Mouse (Mus musculus) gastrocnemius, postnatal 36 days (tissue): ENCODE results near the gene Mcat. TPM values are rescaled to one million over a fixed set of nuclear protein-coding genes. Genes with fewer than 3 reads are reported as not detected.

Experiments used
- DNase-seq, 2 experiments: peaks; one replicate each; pipeline ENCODE4 v3.0.0; 2022
- intact Hi-C: fragments of 180-260 bp; cut with DNase I; formaldehyde crosslinking; loops from one replicate; pipeline ENCODE4 v1.15.1; 2025
- total RNA-seq, 2 experiments: library from RNA; stranded (reverse); gene quantifications; 2 replicates each; pipeline ENCODE4 v1.2.3; 2021

Mcat gene
- total RNA-seq, 2 experiments from 2014 or later: 18.2 to 20.1 TPM

- intact Hi-C loops: no loop called here
- no peak for DNase-seq
Observed at GRCm38 (mm10) chr15:83547144-83547543, 16.4 kb downstream of the Mcat start.

GRCm38 (mm10) chr15:83546029-83546428 is 17.6 kb downstream of the Mcat start:
- DNase-seq: no peak
- intact Hi-C loops: no loop called here

- DNase-seq: no peak
- intact Hi-C loops: no loop called here
Observed at GRCm38 (mm10) chr15:83541647-83542287, 21.8 kb downstream of the Mcat start.

- intact Hi-C loops: no loop called here
- DNase-seq: peak; percentile 46 to 47
Observed at GRCm38 (mm10) chr15:83539905-83540304, 23.7 kb downstream of the Mcat start.

GRCm38 (mm10) chr15:83538855-83539254 is 24.7 kb downstream of the Mcat start:
- intact Hi-C loops: no loop called here
- no peak for DNase-seq

GRCm38 (mm10) chr15:83535890-83536231 is 27.7 kb downstream of the Mcat start:
- intact Hi-C loops: no loop called here
- no peak for DNase-seq

GRCm38 (mm10) chr15:83534960-83535889 is 28.4 kb downstream of the Mcat start:
- intact Hi-C loops: no loop called here

GRCm38 (mm10) chr15:83532606-83533005 is 31.0 kb downstream of the Mcat start:
- DNase-seq: no peak
- intact Hi-C loops: no loop called here

More at GRCm38 (mm10) chr15:83534960-83535889, 28.4 kb downstream of the Mcat start:
- no peak for DNase-seq

- DNase-seq: no peak
- intact Hi-C loops: no loop called here
Observed at GRCm38 (mm10) chr15:83531961-83532469, 31.6 kb downstream of the Mcat start.

GRCm38 (mm10) chr15:83530688-83531087 is 32.9 kb downstream of the Mcat start:
- intact Hi-C loops: no loop called here
- no peak for DNase-seq

- intact Hi-C loops: no loop called here
Observed at GRCm38 (mm10) chr15:83530233-83530632, 33.4 kb downstream of the Mcat start.

GRCm38 (mm10) chr15:83529765-83530164 is 33.8 kb downstream of the Mcat start:
- DNase-seq: no peak
- intact Hi-C loops: no loop called here

More at GRCm38 (mm10) chr15:83530233-83530632, 33.4 kb downstream of the Mcat start:
- DNase-seq: no peak

- no peak for DNase-seq
- intact Hi-C loops: no loop called here
Observed at GRCm38 (mm10) chr15:83528892-83529291, 34.7 kb downstream of the Mcat start.

GRCm38 (mm10) chr15:83527747-83528146 is 35.8 kb downstream of the Mcat start:
- DNase-seq: no peak
- intact Hi-C loops: no loop called here

- DNase-seq: no peak
- intact Hi-C loops: no loop called here
Observed at GRCm38 (mm10) chr15:83527092-83527437, 36.5 kb downstream of the Mcat start.

GRCm38 (mm10) chr15:83526424-83527091 is 37.0 kb downstream of the Mcat start, which contains the start of gene Bik:
TSS of gene Bik (plus strand) at chr15:83526862.
- DNase-seq: peak; percentile 35 to 49
- intact Hi-C loops: no loop called here

GRCm38 (mm10) chr15:83524333-83524729 is 39.3 kb downstream of the Mcat start:
- DNase-seq: no peak

GRCm38 (mm10) chr15:83523638-83524332 is 39.8 kb downstream of the Mcat start:
- no peak for DNase-seq
- intact Hi-C loops: loop anchor here (5.0 kb wide), 1 partner anchor 356 kb away; no protein-coding TSS in a partner anchor

More at GRCm38 (mm10) chr15:83524333-83524729, 39.3 kb downstream of the Mcat start:
- intact Hi-C loops: loop anchor here (5.0 kb wide), 1 partner anchor 357 kb away; no protein-coding TSS in a partner anchor

GRCm38 (mm10) chr15:83523196-83523595 is 40.4 kb downstream of the Mcat start:
- intact Hi-C loops: loop anchor here (5.0 kb wide), 1 partner anchor 356 kb away; no protein-coding TSS in a partner anchor
- no peak for DNase-seq

- intact Hi-C loops: loop anchor here (5.0 kb wide), 1 partner anchor 354 kb away; no protein-coding TSS in a partner anchor
Observed at GRCm38 (mm10) chr15:83520861-83521382, 42.7 kb downstream of the Mcat start.

More at GRCm38 (mm10) chr15:83520861-83521382, 42.7 kb downstream of the Mcat start:
- DNase-seq: no peak
